Mouse (Mus musculus) forebrain, postnatal 0 days (tissue): Measurements from ENCODE around the gene Itpkc. TPM values are rescaled to one million over a fixed set of nuclear protein-coding genes. Genes with fewer than 3 reads are reported as not detected.

Experiments used
- ATAC-seq: fragments of 200-750 bp; cut with Nextera tagmentation; 2 replicates; pipeline ENCODE4 v1.8.0; 2017; ENCODE audit warnings: mild to moderate bottlenecking, moderate library complexity
- DNase-seq: peaks from one replicate; pipeline ENCODE4 v3.0.0-alpha.2; 2015
- H3K27ac ChIP-seq: fragments of 300-500 bp; sonication (generic); 2 replicates; pipeline ENCODE4 v1.5.1; 2014; ENCODE audit warnings: low read depth, mild to moderate bottlenecking, antibody characterized with exemption, low read length, moderate library complexity, mixed read lengths
- H3K27me3 ChIP-seq: fragments of 300-500 bp; sonication (generic); 2 replicates; pipeline ENCODE4 v1.6.1; 2014; ENCODE audit warnings: mild to moderate bottlenecking, low read length, mixed read lengths; ENCODE audit not compliant: insufficient read depth
- H3K36me3 ChIP-seq: fragments of 300-500 bp; sonication (generic); 2 replicates; pipeline ENCODE4 v1.6.1; 2014; ENCODE audit warnings: mild to moderate bottlenecking, moderate library complexity; ENCODE audit not compliant: insufficient read depth
- H3K4me1 ChIP-seq: fragments of 300-500 bp; sonication (generic); 2 replicates; pipeline ENCODE4 v1.6.1; 2014; ENCODE audit warnings: antibody characterized with exemption; ENCODE audit not compliant: insufficient read depth
- H3K4me2 ChIP-seq: fragments of 300-500 bp; sonication (generic); 2 replicates; pipeline ENCODE4 v1.6.1; 2014; ENCODE audit warnings: low read depth, mild to moderate bottlenecking, moderate library complexity
- H3K4me3 ChIP-seq: fragments of 300-500 bp; sonication (generic); 2 replicates; pipeline ENCODE4 v1.5.1; 2014; ENCODE audit warnings: low read depth, low read length, mixed read lengths
- H3K9ac ChIP-seq: fragments of 300-500 bp; sonication (generic); 2 replicates; pipeline ENCODE4 v1.6.1; 2014; ENCODE audit warnings: mild to moderate bottlenecking
- H3K9me3 ChIP-seq: fragments of 300-500 bp; sonication (generic); 2 replicates; pipeline ENCODE4 v1.6.1; 2016; ENCODE audit warnings: low read length
- CTCF ChIP-seq: sonication (generic); IDR thresholded peaks from 2 replicates; pipeline ENCODE4 v1.5.1; 2016; ENCODE audit warnings: antibody characterized with exemption, control low read depth, low read depth
- WGBS: fragments of 180-500 bp; shearing (Covaris S2); extraction: QIAGEN DNeasy Blood & Tissue Kit; methylation state at CpG from one replicate; pipeline ENCODE4 v1.1.7; 2014; 5-methylcytosine and 5-hydroxymethylcytosine counted together
- polyA plus RNA-seq: library from polyadenylated mRNA; unstranded; fragments of >200 nt; fragmentation: Nextera tagmentation; extraction: Ambion mirVana; gene quantifications from 2 replicates; pipeline ENCODE4 v1.2.1, GENCODE M21; 2015
- total RNA-seq: library from RNA; depleted of rRNA; stranded (reverse); fragments of >200 nt; gene quantifications from 2 replicates; pipeline ENCODE4 v1.2.3, GENCODE M21; 2014

The Itpkc gene
- total and polyA plus RNA-seq, 2 experiments from 2014 or later: 4.4 to 13.6 TPM

DNA sequence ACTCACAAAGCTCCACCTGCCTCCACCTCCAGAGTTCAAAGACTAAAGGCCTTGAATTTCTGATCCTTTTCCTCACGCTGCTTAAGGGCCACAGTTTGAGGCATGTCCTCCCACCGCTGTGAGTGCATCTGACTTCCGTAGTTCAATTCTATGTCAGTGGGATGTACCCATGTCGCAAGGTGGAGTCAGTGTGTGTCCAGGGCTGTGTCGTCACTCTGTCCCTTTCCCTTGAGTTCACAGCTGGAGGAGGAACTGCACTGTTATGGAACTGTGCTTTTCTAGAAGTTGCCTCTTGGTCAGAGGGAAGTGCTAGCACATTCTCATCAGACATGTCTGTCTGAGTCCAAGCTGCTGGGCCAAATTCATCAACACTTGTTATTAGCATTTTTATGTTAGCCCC lies 10.1 kb upstream of the Itpkc start:
- Histone ChIP-seq H3K4me3 (no peak overlapping the region), H3K36me3 (peaks cover 43% of the 10 kb centered on the region), H3K9ac (no peak overlapping the region; the same call in 1 of the 2 replicates), H3K4me1 (peaks cover 6% of the 10 kb centered on the region), H3K4me2 (no peak overlapping the region), H3K27me3 (no peaks in the 10 kb centered on the region), H3K27ac (no peak overlapping the region), H3K9me3 (no peaks in the 10 kb centered on the region)
- DNase-seq (no peak), ATAC-seq (no peak)
- WGBS: 87% methylated on average over 5 of the region's 5 CpGs
- no peak for TF ChIP-seq CTCF

DNA sequence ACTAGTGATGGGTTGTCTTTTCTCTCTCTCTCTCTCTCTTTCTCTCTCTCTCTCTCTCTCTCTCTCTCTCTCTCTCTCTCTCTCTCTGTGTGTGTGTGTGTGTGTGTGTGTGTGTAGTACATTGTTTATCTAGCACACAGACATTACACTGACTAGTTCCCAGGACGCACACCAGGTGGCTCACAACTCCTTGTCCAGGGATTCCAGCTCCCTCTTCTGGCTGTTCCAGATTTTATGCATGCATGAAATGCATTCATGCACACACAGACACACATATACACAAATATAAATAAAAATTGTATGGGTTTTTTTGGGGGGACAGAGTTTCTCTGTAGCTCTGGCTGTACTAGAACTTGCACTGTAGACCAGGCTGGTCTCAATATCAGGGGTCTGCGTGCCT lies 9.1 kb upstream of the Itpkc start:
- Histone ChIP-seq H3K27me3 (no peaks in the 10 kb centered on the region), H3K4me1 (peaks cover 8% of the 10 kb centered on the region), H3K36me3 (peaks cover 35% of the 10 kb centered on the region), H3K27ac (no peak overlapping the region), H3K9me3 (no peaks in the 10 kb centered on the region), H3K4me2 (no peak overlapping the region), H3K9ac (no peak overlapping the region), H3K4me3 (no peak overlapping the region)
- DNase-seq (no peak), ATAC-seq (no peak)
- 90% methylated on average over 2 of the region's 2 CpGs for WGBS
- TF ChIP-seq CTCF: peak; percentile 37; the same call in 1 of the 2 replicates

DNA sequence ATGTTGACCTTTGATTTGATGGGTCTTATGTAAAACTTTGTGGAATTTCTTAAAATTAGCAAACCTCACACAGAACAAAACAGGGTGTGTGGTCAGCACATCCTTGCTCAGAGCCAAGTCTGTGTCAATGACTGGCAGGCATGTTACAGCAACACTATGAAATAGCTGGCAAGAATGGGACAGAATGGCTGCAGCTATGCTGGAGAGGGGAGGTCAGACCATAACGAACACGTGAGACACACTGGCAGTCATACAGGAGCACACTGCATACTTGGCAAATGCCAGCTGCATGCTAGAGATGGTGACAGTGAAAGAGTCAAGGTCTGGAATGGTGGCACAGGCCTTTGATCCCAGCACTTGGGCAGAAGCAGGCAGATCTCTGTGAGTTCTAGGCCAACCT lies 7.3 kb upstream of the Itpkc start:
- Histone ChIP-seq H3K9ac (no peak overlapping the region), H3K36me3 (peaks cover 20% of the 10 kb centered on the region; the same call in 1 of the 2 replicates), H3K4me3 (no peak overlapping the region), H3K9me3 (no peaks in the 10 kb centered on the region), H3K4me2 (no peak overlapping the region), H3K27me3 (no peaks in the 10 kb centered on the region), H3K4me1 (peaks cover 10% of the 10 kb centered on the region), H3K27ac (no peak overlapping the region)
- no peak for TF ChIP-seq CTCF
- DNase-seq (no peak), ATAC-seq (no peak)
- 79% methylated on average over 2 of the region's 2 CpGs for WGBS

DNA sequence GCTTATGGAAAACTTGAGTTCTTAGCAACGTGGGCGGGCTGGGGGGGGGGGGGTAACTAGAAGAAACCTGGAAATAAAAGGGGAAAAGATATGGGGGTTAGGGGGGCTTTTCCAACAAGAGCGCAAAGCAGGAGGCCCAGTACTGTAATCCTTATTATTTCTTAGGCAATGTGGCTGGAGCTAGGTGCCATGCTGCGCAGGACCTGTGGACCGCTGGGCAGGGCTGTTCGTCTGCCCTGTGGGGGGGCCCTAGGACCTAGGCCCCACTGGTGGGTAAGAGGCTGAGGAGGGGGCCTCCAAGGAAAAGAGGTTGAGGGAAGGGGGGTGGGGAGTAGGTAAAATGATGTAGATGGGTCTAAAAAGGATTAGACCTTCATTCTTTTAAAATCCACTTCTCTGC lies 4.8 kb upstream of the Itpkc start:
- H3K9me3 ChIP-seq: no peaks in the 10 kb centered on the region
- peaks cover 3% of the 10 kb centered on the region; the same call in 1 of the 2 replicates for H3K36me3 ChIP-seq
- peak overlapping the region; percentile 81 for H3K27ac ChIP-seq
- 3% methylated on average over 6 of the region's 6 CpGs for WGBS
- H3K4me3 ChIP-seq: peak overlapping the region; percentile 51
- H3K27me3 ChIP-seq: no peaks in the 10 kb centered on the region
- ATAC-seq (peak; percentile 4; the same call in 1 of the 2 replicates), DNase-seq (no peak)
- TF ChIP-seq CTCF: no peak
- peak overlapping the region; percentile 82 for H3K4me2 ChIP-seq
- H3K4me1 ChIP-seq: peaks cover 10% of the 10 kb centered on the region
- peak overlapping the region; percentile 54 for H3K9ac ChIP-seq

DNA sequence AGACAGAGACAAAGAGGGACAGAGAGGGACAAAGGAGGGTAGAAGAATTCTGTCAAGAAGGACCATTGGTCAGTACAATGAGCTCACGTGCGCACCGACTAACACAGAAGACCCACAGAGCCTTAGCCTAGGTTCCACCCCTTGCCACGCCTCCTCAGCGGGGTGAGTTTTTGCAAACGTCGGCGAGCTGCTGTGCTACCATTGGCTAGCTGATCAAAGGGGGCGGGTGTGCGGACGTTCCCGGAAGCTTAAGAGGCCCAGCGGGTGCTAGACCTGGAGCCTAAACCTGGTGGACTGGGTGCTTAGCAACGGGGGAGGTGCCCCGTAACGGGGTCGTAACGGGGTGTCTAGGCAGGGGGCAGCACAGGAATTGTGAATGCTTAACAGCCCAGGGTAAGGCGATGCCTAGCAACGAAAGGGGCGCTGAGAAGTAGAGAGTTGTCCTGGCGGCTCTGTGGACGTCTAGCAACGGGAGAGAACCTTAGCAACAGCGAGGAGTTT lies 4.4 kb upstream of the Itpkc start, which contains the start of gene Coq8b:
TSS of gene Coq8b (plus strand) at position 243 of the 501 bp plus-strand sequence.
- peak within 1 kb of the TSS; percentile 54 for H3K9ac ChIP-seq
- peak; percentile 49 for TF ChIP-seq CTCF
- DNase-seq: peak; percentile 95
- peak within 1 kb of the TSS; percentile 51 for H3K4me3 ChIP-seq
- peak within 1 kb of the TSS; percentile 82 for H3K4me2 ChIP-seq
- WGBS: 1% methylated on average over 25 of the region's 25 CpGs
- H3K9me3 ChIP-seq: no peaks in the 10 kb centered on the region
- peak; percentile 93 for ATAC-seq
- H3K27ac ChIP-seq: peak within 1 kb of the TSS; percentile 81
- peaks cover 3% of the 10 kb centered on the region; the same call in 1 of the 2 replicates for H3K36me3 ChIP-seq
- H3K27me3 ChIP-seq: no peaks in the 10 kb centered on the region
- H3K4me1 ChIP-seq: peaks cover 10% of the 10 kb centered on the region

DNA sequence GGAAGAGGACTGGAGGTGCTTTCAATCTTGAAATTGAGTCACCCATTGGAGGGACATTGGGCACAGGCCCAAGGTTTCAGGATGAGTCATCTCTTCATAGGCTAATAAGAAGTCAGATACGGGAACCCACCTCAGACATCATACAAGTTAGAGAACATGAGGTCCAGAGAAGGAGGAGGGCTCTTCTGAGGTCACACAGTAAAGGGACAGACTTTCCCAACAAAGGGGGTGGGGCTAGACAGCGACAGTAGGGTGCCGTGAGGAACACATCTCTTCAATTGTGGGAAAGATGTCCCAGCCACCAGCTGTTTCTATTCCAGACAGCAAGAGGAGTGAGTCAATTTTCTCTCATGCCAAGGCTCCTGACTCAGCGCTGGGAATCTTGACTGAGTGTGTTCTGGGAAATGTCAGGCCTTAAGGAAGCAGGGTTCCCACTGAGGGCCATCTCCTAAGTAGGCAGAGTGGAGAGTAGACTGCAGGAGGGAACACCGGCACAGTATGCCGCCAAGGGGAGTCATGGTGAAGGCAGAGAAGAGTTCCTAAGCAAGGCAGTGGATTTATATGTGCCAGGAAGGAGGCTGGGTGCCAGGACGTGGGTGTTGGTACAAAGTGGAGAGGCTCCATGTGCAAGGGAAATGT lies 3.4 kb upstream of the Itpkc start:
- no peak for ATAC-seq
- peak overlapping the region; percentile 64 for H3K27ac ChIP-seq
- DNase-seq: peak; percentile 19

DNA sequence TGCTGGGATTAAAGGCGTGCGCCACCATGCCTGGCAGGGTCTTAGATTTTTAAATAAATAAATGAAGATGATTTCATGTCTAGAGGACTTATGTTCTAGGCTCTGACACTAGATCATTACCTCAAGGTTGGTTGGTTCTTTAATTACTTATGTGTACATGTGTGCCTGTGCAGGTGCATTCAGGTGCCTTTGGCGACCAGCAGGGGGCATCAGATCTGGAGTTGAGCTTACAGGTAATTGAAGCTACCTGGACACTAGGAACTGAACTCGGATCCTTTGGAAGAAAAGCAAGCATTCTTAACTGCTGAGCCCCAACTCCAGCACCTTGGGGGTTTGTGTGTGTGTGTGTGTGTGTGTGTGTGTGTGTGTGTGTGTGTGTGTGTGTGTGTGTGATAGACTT lies 2.3 kb upstream of the Itpkc start:
- H3K27me3 ChIP-seq: no peaks in the 10 kb centered on the region
- WGBS: 83% methylated on average over 4 of the region's 4 CpGs
- no peaks in the 10 kb centered on the region for H3K9me3 ChIP-seq
- H3K4me2 ChIP-seq: no peak overlapping the region
- no peak overlapping the region for H3K9ac ChIP-seq
- no peak overlapping the region for H3K4me3 ChIP-seq
- no peak overlapping the region for H3K27ac ChIP-seq
- no peaks in the 10 kb centered on the region for H3K36me3 ChIP-seq
- DNase-seq: no peak
- H3K4me1 ChIP-seq: peaks cover 26% of the 10 kb centered on the region
- TF ChIP-seq CTCF: 0 out of 2 replicates have a peak, but pooled peaks have one; percentile 3
- ATAC-seq: no peak

More for the DNA sequence above, 3.4 kb upstream of the Itpkc start:
- 76% methylated on average over 7 of the region's 7 CpGs for WGBS
- peaks cover 16% of the 10 kb centered on the region for H3K4me1 ChIP-seq
- H3K9ac ChIP-seq: no peak overlapping the region
- no peak overlapping the region for H3K4me2 ChIP-seq
- no peaks in the 10 kb centered on the region for H3K9me3 ChIP-seq
- H3K36me3 ChIP-seq: no peaks in the 10 kb centered on the region
- H3K4me3 ChIP-seq: no peak overlapping the region
- no peak for TF ChIP-seq CTCF
- H3K27me3 ChIP-seq: no peaks in the 10 kb centered on the region
